Mouse (Mus musculus): ENCODE data around the gene Gm10959.

GRCm38 (mm10) chr3:122907841-122908240 is 11.3 kb downstream of the Gm10959 start:
- TF ChIP-seq CTCF (IDR thresholded peaks at IDR 0.05; ENCODE audit: control insufficient read depth, insufficient read depth, insufficient replicate concordance, low read depth, low read length) (no peak), POLR2A (IDR thresholded peaks at IDR 0.05; ENCODE audit: control insufficient read depth, low read depth, low read length) (no peak)
